Mouse (Mus musculus) monocyte, adult 2 months (primary cell): ENCODE measurements around the gene Clcnka.

ENCODE experiments used
- DNase-seq, 2 experiments: peaks; one replicate each; pipeline ENCODE4 v3.0.0; 2022; ENCODE audit warnings: low spot score in 2 of 2, low read depth in 1 of 2

The Clcnka gene

DNA sequence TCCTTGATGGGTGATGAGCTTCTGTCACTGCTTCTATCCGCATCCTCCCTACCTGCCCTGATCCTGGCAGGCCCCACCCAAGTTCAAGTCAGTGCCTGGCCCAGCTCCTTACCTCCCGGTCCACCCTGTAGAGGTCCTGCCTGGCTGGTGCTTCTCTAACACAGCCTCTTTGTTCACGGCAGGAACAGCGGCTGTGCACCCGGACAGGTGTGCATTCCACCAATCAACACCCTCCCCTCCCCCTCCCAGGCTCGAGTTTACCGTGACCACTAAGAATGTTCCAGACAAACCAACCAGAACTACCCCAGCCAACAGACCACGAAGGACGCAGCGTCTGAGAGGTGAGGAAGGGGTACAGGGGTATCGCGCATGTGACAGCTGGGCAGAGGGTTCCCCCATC is at the start of gene Clcnka:
Gene Clcnka (minus strand): TSS at position 180 of the 400 bp plus-strand sequence.
- no peak for DNase-seq

GRCm38 (mm10) chr4:141446211-141446610 is 47.7 kb upstream of the Clcnka start:
- no peak for DNase-seq

DNA sequence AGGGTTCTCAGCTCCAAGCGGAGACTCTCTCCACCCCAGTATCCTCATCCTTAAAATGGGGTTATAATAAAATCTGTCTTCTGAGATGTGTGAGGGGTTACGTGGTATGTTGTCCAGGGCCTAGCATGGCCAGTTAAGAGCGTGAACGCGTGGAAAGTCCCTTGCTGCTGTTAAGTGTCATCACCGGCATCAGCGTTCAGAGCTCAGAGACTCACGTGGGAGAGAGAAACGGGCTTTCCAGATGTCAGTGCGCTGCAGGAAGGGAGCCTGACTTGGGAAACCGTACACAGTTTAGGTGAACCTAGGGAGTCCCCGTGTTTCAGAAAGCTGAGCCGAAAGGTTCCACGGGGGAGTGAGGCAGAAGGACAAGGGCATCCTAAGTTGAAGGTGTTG is 46.8 kb upstream of the Clcnka start:
- DNase-seq = peak in 1 of 2 experiments; percentile 41

DNA sequence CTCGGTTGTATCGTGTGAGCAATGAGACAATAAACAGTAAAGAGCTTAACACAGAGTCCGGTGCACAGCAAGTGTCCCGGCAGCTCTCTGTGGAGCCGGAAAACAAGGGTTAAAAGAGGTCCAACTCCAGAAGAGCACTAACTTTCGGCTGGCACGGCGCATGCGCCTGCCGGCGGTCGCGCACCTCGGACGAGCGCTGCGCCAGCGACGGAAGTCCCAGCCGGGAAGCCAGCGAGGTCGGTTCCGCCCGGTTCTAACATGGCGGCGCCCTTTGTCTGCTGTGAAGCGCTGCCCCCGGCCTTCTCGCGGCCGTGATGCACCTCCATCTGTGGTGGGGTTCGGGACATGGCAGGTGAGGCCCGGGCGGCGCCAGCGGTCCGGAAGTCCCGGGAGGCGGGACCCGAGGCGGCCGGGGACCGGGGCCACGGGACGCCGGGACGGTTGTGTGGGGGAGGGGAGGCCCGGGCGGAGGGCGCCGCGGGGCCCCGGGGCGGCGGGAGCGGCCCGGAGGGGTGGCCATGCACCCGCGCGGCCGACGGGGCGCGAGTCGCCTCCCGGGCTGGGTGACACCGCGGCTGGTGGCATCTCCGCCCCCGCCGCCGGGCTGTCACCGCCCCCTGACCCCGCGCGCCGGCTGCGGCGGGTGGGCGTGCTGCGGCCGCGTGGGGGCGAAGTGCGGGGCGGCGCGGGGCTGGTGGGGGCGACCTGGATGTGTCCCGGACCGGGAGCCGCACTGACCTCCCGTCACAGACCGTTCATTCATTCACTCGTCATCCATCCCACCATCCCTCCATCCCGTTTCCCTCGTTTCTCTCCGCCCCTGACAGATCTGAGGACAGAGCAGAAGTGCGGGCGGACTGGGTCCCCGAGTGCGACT is 46.2 kb upstream of the Clcnka start, which contains the start of gene Zbtb17:
Gene Zbtb17 (plus strand): TSS at position 204 of the 877 bp plus-strand sequence.
- peak; percentile 54 to 74 for DNase-seq

- DNase-seq = no peak
Observed at GRCm38 (mm10) chr4:141443641-141444429, 45.3 kb upstream of the Clcnka start.

DNA sequence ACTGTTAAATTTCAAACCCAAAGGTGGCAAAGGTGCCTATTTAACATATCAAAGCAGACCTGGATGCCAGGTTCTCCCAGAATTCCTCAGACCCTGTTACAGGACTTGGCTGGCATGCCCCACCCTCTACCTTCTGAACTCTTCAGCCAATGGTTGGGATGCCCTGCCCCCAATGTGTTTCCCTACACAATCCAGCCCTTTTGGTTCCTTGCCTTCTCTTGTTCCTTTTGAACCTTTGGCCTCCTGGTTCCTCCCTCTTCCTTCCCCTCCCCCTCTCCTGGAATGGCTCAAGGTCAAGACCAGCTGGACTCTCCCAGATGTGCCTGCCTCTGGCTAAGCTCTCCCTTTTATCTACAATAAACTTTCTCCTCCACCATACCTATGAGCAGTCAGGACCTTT is 42.4 kb upstream of the Clcnka start:
- DNase-seq = no peak

DNA sequence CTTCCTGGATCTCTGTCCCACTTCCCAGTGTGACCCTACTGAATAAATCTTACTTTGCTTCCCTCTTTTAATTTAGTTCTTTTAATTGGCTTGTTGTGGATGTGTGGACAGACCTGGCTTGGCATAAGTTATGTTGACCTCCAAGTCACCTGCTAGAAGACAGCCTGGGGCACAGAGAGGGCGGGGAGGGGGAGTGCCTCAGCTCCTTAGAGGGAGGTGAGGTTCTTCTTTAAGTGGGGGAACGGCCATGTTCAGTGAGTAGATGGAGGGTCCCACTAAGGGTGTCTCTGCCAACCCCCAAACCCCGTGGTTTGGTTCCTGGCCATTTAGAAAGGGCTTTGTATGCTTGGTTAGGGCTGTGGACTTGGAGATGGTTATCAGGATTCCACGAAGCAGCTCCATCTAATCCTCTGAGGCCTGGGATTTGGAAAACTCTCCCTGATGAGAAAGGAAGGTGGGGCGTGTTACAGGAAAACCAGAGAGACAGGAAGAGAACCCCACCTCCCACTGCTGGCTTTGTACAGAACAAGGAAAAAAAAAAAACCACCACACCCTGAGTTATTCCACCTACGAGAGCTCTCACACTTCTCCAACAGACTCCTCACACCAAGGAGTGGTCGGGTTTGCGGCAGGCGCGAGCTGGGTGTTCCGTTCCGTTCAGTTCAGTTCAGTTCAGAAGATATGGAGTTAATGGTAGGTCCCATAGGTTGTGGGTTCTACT is 40.7 kb upstream of the Clcnka start:
- DNase-seq = no peak

DNA sequence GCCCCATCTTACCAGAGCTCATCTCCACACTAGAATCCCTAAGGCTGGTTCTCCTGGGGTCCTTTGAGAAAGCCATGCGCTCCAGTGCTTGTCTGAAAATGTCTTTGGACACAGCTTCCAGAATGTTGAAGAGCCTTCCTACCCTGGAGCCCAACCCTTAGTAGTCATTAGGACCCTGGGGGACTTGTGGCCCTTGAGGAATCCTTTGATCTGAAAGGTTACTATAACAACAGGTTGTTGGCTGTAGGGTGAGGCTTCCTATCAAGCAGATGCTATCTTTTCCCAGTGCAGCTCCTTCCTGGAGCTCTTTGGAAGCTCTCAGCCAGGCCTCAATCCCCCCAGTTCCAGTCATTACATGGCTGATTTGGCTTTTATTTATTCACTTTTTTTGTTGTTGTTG is 37.5 kb upstream of the Clcnka start, which contains the start of gene Srarp:
Gene Srarp (minus strand): TSS at position 132 of the 400 bp plus-strand sequence.
- DNase-seq = no peak

- DNase-seq = no peak
Observed at GRCm38 (mm10) chr4:141433191-141433590, 34.7 kb upstream of the Clcnka start.

DNA sequence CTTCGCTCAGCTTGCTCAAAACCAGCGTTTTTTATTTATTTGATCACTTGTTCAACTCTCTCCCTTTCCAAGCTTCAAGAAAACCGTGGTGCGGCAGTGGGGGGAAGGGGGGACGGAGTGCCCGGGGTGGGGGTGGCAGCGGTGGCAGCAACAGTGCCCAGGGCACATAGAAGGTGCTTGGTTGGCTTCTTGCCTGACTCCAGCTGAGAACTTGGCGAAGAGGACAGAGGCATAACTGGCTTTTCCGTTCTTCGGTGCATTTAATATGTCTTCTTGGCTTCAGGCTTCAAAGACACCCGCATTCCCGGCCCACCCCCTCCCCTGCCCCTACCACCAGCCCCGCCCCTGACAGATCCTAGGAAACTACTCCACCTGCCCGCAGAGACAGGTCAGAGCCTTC is 34.1 kb upstream of the Clcnka start:
- DNase-seq = no peak

- DNase-seq = peak in 1 of 2 experiments; percentile 48
Observed at GRCm38 (mm10) chr4:141430997-141431396, 32.5 kb upstream of the Clcnka start.

DNA sequence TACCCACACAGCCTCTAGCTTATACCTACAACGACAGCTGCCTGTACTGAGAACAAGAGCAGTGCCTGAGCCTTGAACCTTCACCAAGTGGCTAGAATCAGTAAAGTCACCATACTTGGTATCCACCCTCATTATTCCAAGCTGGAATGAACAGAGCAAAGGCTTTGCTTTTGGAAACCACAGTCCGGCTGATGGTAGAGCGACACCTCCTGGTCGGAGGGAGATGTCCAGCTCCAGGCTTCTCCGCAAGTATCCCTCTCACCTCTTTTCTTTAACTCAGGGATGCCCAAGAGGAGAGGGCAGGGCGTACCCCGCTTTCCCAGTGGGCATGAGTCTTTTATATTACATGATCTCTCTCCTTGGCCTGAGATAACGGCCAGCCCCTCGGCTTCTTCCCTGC is 31.3 kb upstream of the Clcnka start:
- DNase-seq = no peak

GRCm38 (mm10) chr4:141429381-141429780 is 30.9 kb upstream of the Clcnka start:
- no peak for DNase-seq

GRCm38 (mm10) chr4:141427921-141428320 is 29.4 kb upstream of the Clcnka start:
- DNase-seq = no peak

DNA sequence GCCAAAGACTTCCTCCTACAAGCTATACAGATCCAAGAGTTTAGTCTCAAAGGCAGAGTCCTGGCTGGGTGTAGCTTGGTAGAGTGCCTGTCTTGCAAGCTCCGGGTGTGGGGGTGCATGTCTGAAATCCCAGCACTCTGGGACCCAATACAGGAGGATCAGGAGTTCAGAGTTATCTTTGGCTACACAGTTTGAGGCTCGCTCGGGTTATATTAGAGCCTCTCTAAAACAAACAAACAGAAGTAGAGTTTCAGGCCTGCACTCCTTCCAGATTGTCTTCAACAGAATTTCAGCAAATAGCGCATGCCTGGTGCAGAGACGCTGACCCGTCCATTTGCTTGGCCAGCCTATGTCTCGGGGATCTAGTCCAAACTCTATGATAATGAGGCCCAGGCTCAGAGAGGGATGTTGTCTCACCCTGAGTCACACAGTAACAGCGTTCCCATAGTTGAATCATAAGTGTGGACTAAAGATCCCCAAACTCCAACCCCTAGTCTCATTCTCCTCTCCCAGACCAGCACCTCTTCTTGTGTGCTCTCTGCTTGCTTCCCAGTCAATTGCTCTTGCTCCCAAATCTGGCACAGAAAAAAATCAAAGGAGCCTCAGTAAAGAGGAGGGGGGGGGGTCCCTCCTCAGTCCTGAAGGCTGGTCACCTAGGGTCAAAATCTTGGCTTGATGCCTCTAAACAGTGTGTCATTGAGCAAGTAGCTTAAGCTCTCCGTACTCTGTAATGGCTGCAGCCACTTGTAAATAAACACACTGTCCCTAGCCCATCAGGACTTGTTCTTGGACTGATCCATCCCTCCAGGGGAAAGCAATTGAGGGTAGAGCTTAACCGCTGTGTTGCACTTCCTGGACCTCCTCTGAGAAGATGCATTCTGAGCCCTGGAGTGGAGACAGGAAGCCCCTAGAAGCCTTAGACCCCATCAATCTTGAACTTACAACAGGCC is 28.5 kb upstream of the Clcnka start:
- no peak for DNase-seq

- no peak for DNase-seq
Observed at GRCm38 (mm10) chr4:141425484-141426479, 27.3 kb upstream of the Clcnka start.

GRCm38 (mm10) chr4:141423691-141424431 is 25.3 kb upstream of the Clcnka start:
- DNase-seq = no peak

DNA sequence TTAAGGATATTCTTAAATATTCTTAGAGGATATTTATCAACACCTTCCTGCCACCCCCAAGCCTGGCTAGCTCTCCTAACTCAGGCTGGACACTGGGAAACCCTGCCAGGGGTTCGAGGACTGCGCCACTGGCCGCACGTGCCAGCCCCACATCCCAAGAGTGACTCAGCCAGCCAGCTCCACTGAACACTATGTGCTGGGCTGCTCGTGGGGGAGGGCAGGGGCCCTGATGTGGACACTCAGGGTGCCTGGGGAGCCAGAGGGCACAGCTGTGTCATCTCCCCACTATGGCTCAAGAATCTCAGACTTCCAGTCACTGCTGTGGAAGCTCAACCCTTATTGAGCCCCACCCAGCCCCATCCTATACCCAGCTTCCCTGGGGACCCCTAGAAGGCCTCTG is 24.8 kb upstream of the Clcnka start:
- DNase-seq = no peak
